Mouse (Mus musculus): ENCODE measurements at regions not wholly inside any gene's neighbourhood (a gene's known extent, or its start where the extent isn't known, plus 50 kb on each side); places are given as distances from the start of the nearest gene placed in this dataset.
"Not testable (repeated sequence)": the region's sequence is repeated elsewhere in the genome, so short reads cannot be mapped to it uniquely, and the experiment has no call there.

DNA sequence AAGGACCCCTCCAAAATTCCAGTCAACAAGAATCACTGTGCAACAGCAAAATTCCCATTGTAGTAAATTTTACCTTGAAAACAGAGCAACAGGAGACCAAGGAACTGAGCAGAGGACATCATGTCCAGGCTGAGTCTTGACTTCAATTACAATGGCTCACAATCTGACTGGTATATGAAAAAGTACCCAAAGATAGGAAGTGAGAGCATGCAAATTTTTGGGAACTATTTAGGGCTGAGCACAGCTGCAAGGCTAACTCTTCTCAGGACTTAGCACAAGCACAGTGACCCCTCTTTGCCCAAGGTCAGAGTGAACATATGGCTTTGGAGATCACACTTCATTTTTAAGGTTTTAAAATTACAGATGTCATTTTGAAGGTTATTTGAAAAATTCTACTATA lies 1096.7 kb upstream of the Tacstd2 start:
- not testable (repeated sequence) for DNase-seq (ENCODE audit: low read depth, low spot score)

DNA sequence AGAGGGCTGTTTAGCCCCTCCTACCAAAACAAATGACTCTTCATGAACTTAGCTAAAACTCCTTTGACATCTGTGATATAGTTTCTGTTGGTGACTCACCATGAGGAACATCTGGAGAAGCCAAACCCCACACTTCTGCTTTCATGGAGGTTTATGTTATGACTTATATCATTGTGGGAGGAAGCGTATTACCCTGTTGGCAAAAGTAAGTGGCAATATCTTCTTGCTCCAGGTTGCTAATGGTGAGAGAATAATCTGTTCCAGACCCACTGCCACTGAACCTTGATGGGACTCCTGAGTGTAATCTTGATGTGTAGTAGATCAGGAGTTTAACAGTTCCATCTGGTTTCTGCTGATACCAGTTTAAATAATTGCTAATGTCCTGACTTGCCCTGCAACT lies 1096.2 kb upstream of the Tacstd2 start:
- DNase-seq (ENCODE audit: low read depth, low spot score): no peak

DNA sequence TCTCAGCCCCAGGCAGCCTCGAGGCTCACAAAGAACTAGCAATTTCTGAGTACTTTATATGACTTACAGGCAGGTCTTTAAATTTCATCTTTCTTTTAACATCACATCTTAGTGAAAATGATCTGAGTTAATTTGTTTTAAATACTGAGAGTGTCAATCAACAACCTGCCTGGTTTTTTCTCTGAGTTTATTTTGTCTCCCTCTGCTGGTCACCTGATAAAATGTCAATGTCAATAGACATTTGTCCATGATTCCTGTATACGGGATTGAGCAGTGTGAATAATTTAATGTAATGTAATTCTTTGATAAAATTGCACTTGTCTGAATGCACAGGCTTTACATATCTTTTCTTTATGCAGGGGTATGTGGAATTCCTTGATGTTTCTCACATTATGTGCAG lies 1070.4 kb upstream of the Tacstd2 start:
- no peak for DNase-seq (ENCODE audit: low read depth, low spot score)
